Mouse (Mus musculus): ENCODE data around the gene Glt8d1. TPM values are rescaled to one million over a fixed set of nuclear protein-coding genes. Genes with fewer than 3 reads are reported as not detected.

Gene Glt8d1
- polyA plus RNA-seq (2014; fragmentation: Illumina TruSeq; extraction: RNeasy Lipid Tissue Mini Kit (QIAGEN cat#74804); ENCODE audit: low read depth, low replicate concordance): 154 TPM

GRCm38 (mm10) chr14:31001307-31002205, at the start of gene Glt8d1, which contains the start of gene Spcs1:
Gene Glt8d1, plus strand, starts transcription at chr14:31001400.
Gene Spcs1, minus strand, starts transcription at chr14:31001672.

GRCm38 (mm10) chr14:31018860-31019291, 17.7 kb downstream of the Glt8d1 start, which contains the start of the genes Pbrm1 and Gnl3:
Gene Pbrm1, plus strand, starts transcription at chr14:31019138.
Gene Gnl3, minus strand, starts transcription at chr14:31019152.

Other genes starting within 250 kb of the Glt8d1 start
- gene Tmem110, start 175.8 kb upstream of the Glt8d1 start, polyA plus RNA-seq (2014; fragmentation: Illumina TruSeq; extraction: RNeasy Lipid Tissue Mini Kit (QIAGEN cat#74804); ENCODE audit: low read depth, low replicate concordance): 8.3 TPM
- gene Mustn1, start 122.2 kb upstream of the Glt8d1 start, polyA plus RNA-seq (2014; fragmentation: Illumina TruSeq; extraction: RNeasy Lipid Tissue Mini Kit (QIAGEN cat#74804); ENCODE audit: low read depth, low replicate concordance): 0.52 TPM
- gene Itih4, start 114.9 kb upstream of the Glt8d1 start, polyA plus RNA-seq (2014; fragmentation: Illumina TruSeq; extraction: RNeasy Lipid Tissue Mini Kit (QIAGEN cat#74804); ENCODE audit: low read depth, low replicate concordance): 0.35 TPM
- gene Itih3, start 77.6 kb upstream of the Glt8d1 start, polyA plus RNA-seq (2014; fragmentation: Illumina TruSeq; extraction: RNeasy Lipid Tissue Mini Kit (QIAGEN cat#74804); ENCODE audit: low read depth, low replicate concordance): not detected
- gene Itih1, start 58.1 kb upstream of the Glt8d1 start, polyA plus RNA-seq (2014; fragmentation: Illumina TruSeq; extraction: RNeasy Lipid Tissue Mini Kit (QIAGEN cat#74804); ENCODE audit: low read depth, low replicate concordance): not detected
- 18.3 TPM for gene Nek4, start 50.0 kb upstream of the Glt8d1 start, polyA plus RNA-seq (2014; fragmentation: Illumina TruSeq; extraction: RNeasy Lipid Tissue Mini Kit (QIAGEN cat#74804); ENCODE audit: low read depth, low replicate concordance)
- 454 TPM for gene Spcs1, start 272 bp downstream of the Glt8d1 start, polyA plus RNA-seq (2014; fragmentation: Illumina TruSeq; extraction: RNeasy Lipid Tissue Mini Kit (QIAGEN cat#74804); ENCODE audit: low read depth, low replicate concordance)
- gene Pbrm1, start 17.7 kb downstream of the Glt8d1 start, polyA plus RNA-seq (2014; fragmentation: Illumina TruSeq; extraction: RNeasy Lipid Tissue Mini Kit (QIAGEN cat#74804); ENCODE audit: low read depth, low replicate concordance): 93.6 TPM
- 211 TPM for gene Gnl3, start 17.8 kb downstream of the Glt8d1 start, polyA plus RNA-seq (2014; fragmentation: Illumina TruSeq; extraction: RNeasy Lipid Tissue Mini Kit (QIAGEN cat#74804); ENCODE audit: low read depth, low replicate concordance)
- gene Smim4, start 127.6 kb downstream of the Glt8d1 start, polyA plus RNA-seq (2014; fragmentation: Illumina TruSeq; extraction: RNeasy Lipid Tissue Mini Kit (QIAGEN cat#74804); ENCODE audit: low read depth, low replicate concordance): 16.9 TPM
- gene Nt5dc2, start 129.7 kb downstream of the Glt8d1 start, polyA plus RNA-seq (2014; fragmentation: Illumina TruSeq; extraction: RNeasy Lipid Tissue Mini Kit (QIAGEN cat#74804); ENCODE audit: low read depth, low replicate concordance): 1.5 TPM
- gene Stab1, start 167.2 kb downstream of the Glt8d1 start, polyA plus RNA-seq (2014; fragmentation: Illumina TruSeq; extraction: RNeasy Lipid Tissue Mini Kit (QIAGEN cat#74804); ENCODE audit: low read depth, low replicate concordance): 5.4 TPM
- not detected for gene Tnnc1, start 206.9 kb downstream of the Glt8d1 start, polyA plus RNA-seq (2014; fragmentation: Illumina TruSeq; extraction: RNeasy Lipid Tissue Mini Kit (QIAGEN cat#74804); ENCODE audit: low read depth, low replicate concordance)
- gene Nisch, start 215.5 kb downstream of the Glt8d1 start, polyA plus RNA-seq (2014; fragmentation: Illumina TruSeq; extraction: RNeasy Lipid Tissue Mini Kit (QIAGEN cat#74804); ENCODE audit: low read depth, low replicate concordance): 64.7 TPM
- gene Sema3g, start 216.5 kb downstream of the Glt8d1 start, polyA plus RNA-seq (2014; fragmentation: Illumina TruSeq; extraction: RNeasy Lipid Tissue Mini Kit (QIAGEN cat#74804); ENCODE audit: low read depth, low replicate concordance): 1.7 TPM
- 9.7 TPM for gene Phf7, start 249.9 kb downstream of the Glt8d1 start, polyA plus RNA-seq (2014; fragmentation: Illumina TruSeq; extraction: RNeasy Lipid Tissue Mini Kit (QIAGEN cat#74804); ENCODE audit: low read depth, low replicate concordance)